Mouse (Mus musculus): ENCODE data around the gene Tssk3.

Gene Tssk3

DNA sequence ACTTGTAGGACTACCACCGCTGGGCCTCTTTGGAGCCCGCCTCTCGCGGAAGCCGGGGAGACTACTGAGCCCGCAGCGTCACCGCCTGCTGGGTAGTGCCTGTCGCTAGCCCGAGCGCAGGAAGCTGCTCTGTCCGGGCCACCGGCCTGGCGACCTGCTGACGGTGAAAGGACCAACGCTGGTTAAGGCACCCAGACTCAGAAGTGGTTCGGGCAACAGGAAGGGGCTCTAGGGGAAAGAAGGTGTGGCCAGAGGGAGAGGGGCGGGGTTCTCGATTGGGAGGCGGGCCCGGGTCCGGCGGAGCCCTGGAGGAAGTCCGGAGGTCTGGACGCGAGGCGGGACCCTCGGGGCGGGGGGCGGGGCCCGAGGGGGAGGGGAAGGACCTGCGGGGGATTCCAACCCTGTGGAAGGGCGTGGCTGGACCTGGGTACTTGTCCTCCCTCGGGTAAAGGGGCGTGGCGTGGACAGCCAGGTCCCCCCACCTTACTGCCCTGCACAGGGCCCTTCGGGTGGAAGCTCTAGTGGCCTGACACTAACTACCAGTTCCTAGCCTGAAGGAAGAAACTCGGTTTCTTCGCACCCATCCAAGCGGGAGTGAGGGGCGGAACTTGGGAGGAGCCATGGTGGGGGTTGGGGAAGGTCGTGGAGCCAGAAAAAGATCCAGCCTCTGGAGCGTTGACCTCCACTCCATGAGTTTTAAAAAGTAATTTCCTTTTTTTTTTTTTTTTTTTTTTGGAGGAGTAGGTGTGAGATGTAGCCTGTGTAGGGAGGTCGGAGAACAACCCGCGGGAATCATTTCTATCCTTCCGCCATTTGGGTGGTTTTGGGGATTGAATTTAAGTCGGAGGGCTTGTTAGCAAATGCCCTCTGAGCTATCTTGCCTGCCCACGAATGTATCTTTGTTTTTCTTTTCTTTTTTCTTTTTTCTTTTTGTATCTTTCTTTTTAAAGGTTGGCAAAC, 10.1 kb upstream of the Tssk3 start:
- in situ Hi-C loops (cut with MboI, MseI): no loop called here

DNA sequence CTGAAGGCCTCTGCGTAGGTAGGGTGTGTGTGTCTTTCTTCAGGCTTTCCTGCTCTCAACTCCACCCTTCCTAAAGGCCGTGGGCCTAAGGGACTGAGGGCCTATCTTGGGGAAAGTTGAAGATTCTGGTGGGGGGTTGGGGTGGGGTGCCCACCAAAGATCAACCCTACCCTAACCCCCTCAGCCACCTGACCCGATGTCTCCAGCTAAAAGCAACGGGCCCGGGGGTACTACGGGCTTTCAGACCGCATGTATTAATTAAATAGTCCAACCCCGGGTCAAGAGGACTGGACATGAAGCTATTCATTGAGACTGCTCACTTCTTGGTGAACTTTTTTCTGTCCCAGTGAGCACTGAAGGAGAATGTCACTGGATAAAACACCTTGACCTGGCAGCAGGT, 9.2 kb upstream of the Tssk3 start:
- in situ Hi-C loops (cut with MboI, MseI): no loop called here

DNA sequence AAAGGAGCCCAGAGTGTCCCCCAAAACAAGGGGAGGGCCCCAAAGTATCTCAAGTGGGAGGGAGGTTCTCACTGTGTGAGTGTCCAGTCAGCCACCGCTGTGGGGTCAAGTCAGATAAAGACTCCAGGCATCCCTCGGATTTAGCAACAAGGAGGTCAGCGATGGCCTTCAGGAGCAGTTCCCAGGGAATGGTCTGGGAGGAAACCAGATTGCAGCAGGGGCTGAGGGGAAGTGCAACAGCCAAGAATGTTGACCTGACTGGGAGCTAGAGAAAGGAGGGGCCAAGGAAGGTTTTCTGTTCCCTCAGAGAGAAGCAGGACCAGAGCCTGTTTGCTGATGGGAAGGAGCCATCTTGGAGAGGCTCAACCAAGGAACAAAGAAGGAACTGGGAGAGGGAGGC, 8.1 kb upstream of the Tssk3 start:
- in situ Hi-C loops (cut with MboI, MseI): no loop called here

DNA sequence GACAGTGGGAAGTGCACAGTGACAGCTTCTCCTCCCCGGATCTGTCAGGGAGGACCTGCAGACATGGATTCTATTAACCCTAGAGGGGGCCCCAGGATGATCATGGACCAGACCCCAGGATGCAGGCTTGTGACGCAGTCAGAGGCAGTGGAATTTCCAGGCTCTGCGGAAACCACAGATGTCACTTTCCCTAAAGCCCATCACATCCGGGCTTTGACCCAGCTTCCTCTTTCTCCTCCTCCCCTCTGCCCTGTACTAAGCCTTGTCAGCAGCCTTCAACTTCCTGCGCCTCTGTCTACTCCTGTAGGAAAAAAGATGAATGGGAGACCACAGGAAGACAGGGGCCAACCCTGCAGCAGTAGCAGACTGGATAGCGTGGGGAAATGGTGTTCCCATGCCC, 5.8 kb upstream of the Tssk3 start:
- in situ Hi-C loops (cut with MboI, MseI): no loop called here

DNA sequence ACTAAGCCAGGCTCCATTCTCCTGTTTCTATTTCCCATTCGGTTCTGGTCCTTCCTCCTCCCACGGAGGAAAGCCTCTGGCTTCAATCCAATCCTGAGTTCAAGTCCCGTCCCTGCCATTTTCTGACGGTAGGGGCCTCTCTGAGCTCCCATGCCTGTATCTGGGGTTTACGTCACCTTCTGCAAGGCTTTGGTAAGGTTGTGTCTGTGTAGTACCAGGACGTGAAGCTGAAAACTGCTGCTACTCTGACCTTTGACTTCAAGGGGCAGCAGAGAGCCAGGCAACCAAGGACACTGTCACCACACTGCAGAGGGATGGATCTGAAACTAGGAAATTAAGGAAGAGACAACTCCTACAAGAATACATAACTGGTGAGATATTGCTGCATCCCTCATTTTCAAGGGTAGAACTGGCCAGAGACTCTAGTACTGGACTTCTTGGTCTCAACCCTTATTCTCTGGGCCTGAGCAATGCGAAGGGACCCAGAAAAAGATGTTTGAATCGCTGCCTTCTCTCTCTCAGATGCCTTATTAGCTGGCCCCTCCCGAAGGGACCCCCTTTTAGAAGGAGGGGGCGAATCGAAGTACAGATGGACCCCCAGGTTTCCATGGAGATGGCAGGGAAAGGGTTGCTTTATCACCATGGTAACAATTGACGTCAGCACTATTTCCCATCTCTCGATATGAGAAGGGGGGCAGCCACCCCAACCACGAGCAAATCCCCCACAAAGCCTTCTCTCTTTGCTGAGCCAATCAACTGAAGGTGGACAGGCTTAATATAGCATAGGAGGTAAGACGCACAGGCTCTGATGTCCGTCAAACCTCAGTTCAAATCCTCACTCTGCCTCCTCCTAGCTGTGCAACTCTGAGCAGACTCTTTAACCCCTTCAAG, 5.1 kb upstream of the Tssk3 start:
- in situ Hi-C loops (cut with MboI, MseI): no loop called here

DNA sequence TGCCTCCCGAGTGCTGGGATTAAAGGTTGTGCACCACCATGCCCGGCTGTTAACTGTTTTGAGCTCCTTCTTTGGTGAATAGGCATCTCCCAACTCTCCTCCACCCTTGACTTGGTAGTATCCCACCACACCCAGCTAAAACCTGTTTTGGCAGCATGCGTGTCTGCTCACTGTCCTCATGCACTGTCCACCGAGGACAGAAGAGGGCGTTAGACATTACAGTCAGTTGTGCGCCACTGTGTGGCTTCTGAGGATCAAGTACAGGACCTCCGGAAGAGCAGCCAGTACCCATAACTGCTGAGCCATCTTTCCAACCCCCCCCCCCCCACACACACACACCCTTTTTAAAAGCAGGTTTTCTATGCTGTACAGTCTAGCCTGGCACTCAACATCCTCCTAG, 3.9 kb upstream of the Tssk3 start:
- in situ Hi-C loops (cut with MboI, MseI): no loop called here

DNA sequence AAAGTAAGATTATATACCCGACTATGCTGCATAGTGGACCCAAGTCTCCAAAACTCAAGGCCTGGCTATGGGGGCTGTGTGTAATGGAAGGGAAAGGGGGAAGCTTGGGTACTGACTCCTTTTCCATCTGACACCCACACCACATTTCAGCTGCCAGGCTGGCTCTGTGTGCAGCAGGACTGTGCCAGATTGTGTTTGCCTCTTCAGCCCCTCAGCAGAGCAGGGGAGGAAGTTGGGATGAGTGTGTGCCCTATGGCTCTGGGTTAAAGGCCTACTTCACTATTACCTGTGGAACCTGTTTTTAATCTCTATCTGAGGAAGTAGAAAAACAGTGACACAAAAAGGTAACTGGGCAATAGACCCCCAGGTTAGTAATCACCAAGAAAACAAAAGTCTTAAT, 9.7 kb downstream of the Tssk3 start:
- in situ Hi-C loops (cut with MboI, MseI): loop anchor here (5.0 kb wide), 1 partner anchor 84 kb away; no protein-coding TSS in a partner anchor

DNA sequence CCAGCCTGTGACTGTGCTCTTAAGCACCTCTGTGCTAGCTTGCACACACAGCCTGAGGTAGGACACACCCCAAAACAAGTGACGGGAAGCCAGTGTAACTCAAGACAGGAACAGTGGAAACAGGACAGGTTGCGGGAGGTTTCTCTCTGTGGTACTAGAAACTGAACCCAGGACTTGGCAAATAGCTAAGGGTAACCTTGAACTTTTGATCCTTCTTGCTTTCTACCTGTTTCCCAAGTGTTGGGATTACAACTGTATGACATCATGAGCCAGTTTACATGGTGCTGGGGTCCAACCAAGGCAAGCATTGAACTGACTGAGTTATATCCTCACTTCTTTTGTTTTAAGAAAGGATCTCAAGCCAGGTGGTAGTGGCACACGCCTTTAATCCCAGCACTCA, 11.0 kb downstream of the Tssk3 start:
- in situ Hi-C loops (cut with MboI, MseI): loop anchor here (5.0 kb wide), 1 partner anchor 83 kb away; no protein-coding TSS in a partner anchor

DNA sequence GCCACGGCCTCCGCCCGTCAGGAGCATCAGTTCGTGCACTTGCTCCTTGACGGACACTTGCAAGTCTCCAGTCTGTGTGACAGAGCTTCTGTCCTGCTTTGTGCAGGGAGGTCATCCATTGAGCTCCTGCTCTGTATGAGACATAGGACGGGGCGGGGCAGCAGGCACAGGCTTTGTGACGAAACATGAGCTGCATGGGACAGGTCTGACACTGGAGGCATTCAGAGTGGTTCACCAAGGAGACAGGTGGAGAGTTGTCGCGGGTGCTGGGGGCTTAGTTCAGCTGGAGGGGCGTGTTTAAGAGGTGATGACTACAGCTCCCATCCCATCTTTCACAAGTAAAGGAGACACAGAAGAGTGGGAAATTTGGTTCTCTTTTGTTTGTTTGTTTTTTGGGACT, 14.8 kb downstream of the Tssk3 start:
- in situ Hi-C loops (cut with MboI, MseI): no loop called here

DNA sequence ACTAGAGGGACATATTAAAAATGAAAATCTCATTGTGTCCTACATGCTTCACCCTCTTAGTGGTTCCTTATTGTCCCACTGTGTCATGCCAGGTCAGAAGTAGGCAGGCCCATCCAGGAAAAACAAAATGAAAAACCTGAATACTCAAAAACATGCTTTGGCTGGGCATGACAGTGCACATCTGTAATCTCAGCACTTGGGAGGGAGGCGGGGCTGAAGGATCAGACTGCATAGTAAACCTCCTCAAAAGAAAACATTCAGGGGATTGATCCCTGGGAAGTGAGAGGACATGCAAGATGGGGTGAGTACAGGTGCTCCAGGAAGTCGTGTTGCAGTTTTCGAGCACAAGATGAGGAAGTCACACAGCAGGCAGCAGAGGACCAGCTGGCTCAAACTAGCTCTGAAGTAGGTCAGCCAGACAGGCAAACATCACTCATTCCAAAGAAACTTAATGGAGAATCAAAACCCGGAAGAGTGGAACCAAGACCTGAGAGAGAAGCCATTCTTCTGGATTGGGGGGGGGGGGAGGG, 26.5 kb downstream of the Tssk3 start:
- in situ Hi-C loops (cut with MboI, MseI): no loop called here

DNA sequence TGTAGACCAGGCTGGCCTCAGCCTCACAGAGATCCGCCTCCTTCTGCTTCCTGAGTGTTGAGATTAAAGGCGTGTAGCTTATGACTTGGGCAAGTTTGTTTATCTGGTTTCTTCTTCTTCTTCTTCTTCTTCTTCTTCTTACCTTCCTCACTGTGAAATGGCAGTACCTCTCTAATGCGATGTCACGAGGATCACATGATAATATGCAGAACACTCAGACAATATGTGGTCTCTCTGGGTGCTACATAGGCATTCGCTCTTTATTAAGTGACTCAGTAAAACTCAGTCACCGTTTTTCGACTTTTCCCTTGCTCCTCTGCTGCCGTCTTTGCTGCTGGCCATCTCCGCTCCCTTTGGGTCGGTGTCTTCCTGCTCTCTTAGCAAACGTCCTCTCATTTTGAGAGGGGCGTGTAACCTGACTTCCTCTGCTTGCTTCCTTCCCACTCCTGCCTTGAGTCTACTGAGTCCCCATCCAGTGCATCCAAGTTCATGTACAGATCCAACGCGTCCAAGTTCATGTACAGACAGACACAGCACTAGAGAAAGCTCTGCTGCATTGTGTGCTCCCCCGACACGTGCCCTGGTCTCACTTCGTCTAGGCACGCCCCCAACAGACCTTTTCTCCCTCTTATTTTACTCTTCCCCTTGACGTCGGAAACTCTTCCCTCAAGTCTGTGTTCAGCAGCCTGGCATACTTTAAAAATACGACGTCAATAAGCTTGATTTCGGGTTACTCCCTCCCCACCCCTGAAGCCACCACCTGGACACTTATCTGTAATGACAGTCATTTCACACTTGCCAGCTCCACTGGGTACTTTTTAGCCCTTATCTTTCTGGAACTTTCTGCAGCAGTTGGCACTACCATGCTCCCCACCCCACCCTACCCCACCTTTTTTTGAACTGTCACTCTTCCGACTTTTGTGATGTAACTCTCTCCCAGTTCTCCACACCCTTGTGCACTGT, 27.4 kb downstream of the Tssk3 start:
- in situ Hi-C loops (cut with MboI, MseI): no loop called here

DNA sequence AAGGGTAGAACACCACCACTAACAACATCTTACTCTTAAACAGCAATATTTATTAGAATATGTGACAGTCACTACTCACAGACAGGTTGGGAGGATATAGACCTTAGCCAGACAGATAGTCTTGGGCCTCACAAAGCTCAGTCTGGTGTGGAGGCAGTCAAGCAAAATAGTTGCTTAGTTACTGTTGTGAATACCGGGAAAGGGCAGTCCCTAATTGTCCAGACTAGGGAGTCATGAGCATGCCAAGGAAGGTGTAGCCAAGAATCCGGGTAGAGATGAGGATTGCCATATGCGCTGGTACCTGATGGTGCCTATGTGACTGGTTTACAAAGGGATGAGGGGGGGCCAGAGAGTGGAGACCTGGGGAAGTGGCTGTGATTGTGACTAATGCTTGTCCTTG, 28.7 kb downstream of the Tssk3 start:
- in situ Hi-C loops (cut with MboI, MseI): no loop called here

DNA sequence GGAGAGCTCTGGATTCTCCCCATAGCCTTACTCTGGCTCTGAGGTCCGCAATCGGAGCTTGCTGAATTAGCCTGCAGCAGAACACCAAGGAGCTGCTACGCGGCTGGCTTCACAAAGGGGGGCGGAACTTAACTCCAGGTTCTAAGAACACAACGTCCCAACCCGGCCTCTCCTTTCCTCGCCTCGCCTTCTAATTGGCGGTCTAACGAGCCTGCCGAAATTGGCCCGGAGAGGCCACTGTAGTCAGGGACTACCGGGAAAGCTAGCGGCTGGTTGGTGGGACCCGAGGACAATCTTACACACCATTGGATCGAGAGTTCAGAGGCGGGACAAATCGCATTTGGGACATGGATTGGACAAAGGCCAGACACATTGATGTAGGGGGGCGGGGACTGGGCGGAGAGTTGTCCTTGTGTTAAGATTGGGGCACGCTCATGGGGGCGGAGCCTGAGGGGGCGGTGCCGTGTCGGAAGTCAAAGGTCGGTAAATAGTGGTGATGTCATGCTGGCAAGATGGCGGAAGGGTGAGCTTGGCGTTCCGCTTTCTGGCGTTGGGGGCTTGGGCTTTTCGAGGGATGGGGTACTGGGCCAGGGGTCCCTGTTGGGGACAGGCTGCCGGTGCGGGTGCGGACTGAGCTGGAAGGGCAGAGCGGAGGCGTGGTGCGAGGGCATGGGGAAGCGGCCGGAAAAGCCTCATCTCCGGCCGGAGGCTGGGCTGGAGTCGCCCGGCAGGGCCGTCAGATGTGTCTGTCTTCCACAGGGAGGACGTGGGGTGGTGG, 29.4 kb downstream of the Tssk3 start, which contains the start of gene Bsdc1:
Gene Bsdc1 (plus strand): TSS at position 399 of the 778 bp plus-strand sequence.
- in situ Hi-C loops (cut with MboI, MseI): no loop called here

DNA sequence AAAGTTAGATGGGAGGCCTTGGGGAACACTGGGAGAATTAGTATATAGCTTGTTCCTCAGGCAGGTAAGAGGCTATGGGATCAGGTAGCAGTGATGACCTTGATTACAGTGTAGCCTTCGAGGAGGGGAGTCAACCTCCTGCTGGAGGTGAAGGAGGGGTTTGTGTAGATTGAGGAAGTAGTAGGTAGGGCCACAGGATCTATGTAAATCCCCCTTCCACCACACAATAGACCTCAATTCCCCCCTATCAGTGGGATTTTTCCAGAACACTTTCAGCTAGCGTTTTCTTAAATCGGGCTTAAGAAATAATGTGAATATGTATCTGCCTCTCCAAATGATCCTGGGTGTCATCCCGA, 30.0 kb downstream of the Tssk3 start:
- in situ Hi-C loops (cut with MboI, MseI): no loop called here

DNA sequence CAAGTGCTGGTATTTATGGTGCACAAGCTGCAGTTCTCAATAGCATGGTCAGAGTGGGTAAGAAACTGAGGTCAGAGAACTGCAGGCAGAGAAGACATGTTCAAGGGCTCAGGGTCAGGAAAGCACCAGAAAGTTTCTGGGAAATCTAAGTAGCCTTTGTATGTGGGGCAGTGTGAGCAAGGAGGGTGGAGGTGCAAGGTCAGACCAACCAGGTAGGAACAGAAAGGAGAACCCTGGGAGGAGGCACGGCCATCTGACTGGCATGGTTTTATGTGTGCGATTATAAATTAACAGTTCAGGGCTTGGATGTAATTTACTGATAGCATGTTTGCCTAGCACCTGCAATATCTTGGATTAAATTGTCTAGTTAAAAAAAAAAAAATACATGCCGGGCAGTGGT, 31.1 kb downstream of the Tssk3 start:
- in situ Hi-C loops (cut with MboI, MseI): loop anchor here (5.0 kb wide), 1 partner anchor 107 kb away; no protein-coding TSS in a partner anchor

DNA sequence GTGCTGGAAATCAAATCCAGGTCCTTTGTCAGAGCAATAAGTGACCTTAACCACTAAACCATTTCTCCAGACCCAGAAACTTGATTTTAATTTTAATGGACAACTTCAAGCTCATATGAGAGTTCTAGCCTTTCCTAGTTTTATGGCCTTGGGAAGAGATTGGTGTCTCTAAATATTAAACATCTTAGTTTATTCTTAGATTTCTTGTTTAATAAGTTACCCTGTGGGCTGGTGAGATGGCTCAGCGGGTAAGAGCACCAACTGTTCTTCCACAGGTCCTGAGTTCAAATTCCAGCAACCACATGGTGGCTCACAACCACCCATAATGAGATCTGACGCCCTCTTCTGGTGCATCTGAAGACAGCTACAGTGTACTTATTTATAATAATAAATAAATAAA, 33.5 kb downstream of the Tssk3 start:
- in situ Hi-C loops (cut with MboI, MseI): loop anchor here (5.0 kb wide), 1 partner anchor 105 kb away; no protein-coding TSS in a partner anchor

DNA sequence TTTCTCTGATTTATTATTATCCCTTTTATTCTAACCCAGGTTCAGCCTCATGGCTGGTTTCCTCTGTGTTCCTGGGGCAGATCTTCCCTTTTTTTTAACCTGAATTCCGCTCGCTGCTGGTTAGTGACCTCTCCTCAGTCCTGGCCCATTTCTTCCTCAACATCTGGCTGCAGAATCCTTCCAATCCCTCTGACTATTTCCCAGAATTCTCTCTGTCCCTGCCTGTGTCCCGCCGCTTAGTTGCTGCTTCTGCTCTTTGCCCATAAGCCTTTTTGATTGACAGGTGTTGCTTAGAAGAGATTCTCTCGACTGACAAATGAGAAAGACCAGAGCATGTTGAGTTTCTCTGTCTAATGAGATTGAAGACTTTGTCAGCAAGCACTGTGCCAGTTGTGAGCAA, 34.7 kb downstream of the Tssk3 start:
- in situ Hi-C loops (cut with MboI, MseI): loop anchor here (5.0 kb wide), 1 partner anchor 104 kb away; no protein-coding TSS in a partner anchor

DNA sequence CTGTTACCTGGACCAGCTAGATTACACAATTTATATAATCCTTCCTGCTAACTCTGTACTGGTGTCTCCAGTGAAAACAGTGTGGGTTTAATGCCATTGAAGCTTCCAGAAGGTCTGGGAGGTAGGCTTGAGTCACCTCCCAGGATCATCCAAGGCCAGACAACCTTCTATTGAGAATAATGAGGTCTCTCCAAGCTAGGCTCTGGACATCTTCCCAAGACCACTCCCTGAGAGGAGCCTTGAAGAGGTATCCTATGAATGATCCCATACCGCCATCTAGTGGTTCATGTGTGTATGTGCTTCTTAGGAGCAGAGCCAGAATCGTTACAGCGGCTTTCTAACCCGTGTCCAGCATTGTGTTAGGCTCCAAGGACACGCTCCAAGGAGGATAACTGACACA, 35.6 kb downstream of the Tssk3 start:
- in situ Hi-C loops (cut with MboI, MseI): loop anchor here (5.0 kb wide), 1 partner anchor 103 kb away; no protein-coding TSS in a partner anchor

DNA sequence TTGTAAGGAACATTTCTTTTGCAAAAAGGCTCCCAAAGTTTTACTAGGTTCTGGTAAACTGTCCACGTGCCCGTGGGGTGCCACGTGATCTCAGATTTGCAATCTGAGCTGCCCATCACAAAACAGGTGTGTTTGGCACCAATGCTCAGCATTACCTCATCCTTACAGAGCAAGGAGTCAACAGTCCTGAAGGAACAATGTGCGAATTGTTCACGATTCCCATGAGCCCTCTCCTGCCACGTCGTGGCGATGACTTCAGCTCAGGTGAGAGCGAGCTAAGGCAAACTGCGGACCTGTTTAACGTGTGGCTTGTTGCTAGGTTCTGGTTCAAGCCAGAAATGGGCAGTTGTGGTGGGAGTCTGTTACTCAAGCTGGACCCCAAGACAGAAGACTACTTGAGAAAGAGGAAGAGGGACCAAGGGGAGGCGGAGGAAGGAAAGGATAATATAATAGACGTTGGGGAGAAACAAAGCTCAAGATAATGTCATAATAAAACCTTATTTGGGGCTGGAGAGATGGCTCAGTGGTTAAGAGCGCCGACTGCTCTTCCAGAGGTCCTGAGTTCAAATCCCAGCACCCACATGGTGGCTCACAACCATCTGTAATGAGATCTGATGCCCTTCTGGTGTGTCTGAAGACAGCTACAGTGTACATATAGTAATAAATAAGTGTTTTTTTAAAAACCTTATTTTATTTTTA, 39.2 kb downstream of the Tssk3 start:
- in situ Hi-C loops (cut with MboI, MseI): no loop called here

All from regulatory T cell (primary cell).